Mouse (Mus musculus): ENCODE results near the gene Gjb5.

Gene Gjb5

DNA sequence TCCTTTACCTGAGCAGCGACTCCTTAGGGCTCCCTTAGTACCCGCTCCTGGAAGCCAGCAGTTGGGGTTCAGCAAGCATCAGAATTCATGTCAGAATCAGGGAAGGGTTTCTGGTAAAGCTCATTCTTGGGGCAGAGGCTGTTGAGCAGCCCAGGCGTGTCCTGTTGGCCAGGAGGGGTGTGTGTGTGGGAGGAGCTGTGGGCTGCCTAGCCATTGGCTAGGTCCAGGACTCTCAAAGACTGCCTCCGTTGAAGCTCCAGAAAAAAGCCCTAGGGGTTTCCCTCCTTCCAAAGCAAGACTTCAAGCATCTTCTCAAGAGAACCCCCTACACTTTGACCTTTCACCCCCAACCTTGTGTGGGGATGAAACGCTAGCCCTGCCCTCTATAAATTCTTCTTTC, at the start of gene Gjb5:
Gjb5 (minus strand) TSS at position 164 of the 400 bp plus-strand sequence.
- no peak for DNase-seq (ENCODE audit: low read depth, low spot score)

DNA sequence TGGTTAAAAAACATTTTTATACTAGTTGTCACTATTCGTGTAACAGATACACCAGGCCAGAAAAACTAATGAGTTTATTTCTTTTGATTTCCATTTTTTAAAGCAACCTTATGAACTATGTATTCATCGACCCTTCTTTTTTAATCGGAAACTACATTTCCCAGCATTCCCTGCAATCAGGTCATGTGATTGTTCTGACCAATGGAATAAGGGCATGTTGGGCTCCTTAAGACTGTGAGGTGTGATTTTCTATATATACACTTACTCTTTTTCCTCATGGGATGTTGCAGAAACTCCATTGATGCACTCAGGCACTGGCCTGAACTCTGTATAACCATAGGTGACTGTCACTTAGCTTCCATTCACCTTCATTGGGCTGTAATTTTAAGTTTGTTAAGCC, 44.6 kb upstream of the Gjb5 start:
- DNase-seq (ENCODE audit: low read depth, low spot score), result no peak

DNA sequence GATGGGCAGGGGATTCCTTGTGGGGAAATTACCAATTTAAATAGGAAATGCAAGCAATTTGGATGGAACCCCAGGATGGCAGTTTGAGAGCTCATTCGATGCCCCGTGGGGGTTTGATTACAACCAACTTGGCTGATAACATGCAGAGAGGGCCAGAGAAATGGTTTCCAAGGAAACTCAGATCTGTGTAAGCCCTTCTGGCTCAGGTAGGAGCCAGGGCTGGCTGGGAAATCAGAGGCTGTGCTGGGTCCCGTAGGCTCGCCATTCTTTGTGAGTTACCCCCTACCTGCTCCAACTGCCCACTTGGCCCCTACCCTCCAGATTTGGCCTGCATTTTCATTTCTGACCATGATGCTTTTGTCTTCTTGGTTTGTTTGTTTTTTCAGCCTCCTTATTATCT, 44.2 kb upstream of the Gjb5 start:
- no peak for DNase-seq (ENCODE audit: low read depth, low spot score)

DNA sequence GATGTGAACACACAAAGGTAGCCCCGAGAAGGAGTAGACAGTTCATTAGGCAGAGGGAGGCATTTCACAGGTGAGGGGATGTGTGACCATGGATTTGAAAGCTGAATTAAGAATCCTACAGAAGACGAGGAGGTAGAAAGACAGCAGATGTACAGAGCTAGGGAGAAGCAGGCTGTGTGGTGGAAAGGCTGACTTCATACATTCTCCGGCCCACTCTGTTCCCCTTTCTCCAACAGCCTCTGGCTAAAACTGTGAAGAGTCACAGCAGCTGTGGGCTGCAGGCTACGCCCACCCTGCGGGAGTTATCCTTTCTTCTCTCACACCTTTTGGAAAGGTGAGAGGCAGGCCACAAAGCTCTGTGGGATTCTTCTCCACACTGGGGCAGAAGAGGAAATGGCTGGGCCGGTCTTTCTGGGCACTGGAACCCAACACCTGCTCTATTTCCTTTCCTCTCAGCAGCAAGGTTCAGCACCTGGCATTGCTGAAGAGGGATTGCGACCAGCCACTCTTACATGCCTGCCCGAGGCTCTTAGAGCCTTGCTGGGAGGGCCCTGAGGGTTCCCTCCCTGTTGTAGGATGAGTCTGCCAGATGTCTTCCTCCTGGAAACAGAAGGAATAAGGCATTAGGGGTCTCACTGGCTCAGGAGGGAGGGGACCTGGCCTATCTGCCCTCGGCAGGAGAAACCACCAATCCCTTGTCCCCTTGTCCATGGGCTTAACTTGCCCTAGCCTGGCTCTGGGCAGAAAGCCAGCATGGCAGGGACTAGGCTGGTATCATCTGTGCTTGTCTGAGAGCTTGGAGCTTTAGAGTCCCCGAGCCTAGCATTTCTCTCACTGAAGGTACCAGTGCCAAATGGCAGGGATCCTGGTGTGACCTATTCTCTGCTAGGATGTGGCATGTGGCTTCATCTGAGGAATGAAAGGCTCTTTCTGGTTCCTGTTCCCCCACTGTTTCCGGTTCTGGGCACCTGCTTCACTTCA, 42.5 kb upstream of the Gjb5 start:
- DNase-seq (ENCODE audit: low read depth, low spot score), result no peak

DNA sequence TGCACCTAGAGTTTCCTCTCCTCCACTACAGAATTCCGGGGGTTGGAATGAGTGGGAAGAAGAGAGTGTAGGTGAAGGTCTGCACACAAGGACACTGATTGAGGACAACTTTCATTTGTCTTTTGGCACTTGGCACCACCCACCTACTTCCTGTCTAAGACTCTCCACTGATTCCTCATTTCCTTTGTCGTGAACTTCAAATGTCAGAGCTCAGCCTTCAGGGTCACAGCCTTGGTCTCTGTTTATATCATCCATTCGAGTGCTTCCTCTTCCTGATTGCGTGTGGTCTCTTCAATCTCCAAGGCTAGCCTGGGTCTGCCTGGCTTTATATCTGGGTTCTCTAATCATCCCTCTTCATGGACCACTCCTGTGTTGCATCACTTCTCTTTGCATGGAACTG, 37.6 kb upstream of the Gjb5 start:
- no peak for DNase-seq (ENCODE audit: low read depth, low spot score)

DNA sequence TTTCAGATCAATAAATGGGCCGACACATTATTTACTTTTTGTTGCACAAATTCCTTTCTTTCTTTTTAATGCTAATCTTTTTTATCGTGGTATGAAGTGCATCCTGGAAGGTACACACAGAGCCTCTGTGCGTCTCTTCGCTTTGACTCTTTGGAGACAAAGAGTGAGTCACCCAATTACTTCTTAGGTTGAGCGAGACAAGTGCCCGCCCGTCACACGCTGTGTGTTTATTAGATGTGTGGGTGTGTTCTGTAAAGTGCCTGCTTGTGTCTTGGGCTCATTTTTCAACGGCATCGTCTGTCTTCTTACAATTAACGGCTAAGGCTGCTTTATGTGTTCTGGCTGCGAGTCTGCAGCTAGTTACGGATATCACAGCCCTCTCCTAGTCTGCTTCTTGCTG, 31.7 kb upstream of the Gjb5 start:
- DNase-seq (ENCODE audit: low read depth, low spot score), result no peak

DNA sequence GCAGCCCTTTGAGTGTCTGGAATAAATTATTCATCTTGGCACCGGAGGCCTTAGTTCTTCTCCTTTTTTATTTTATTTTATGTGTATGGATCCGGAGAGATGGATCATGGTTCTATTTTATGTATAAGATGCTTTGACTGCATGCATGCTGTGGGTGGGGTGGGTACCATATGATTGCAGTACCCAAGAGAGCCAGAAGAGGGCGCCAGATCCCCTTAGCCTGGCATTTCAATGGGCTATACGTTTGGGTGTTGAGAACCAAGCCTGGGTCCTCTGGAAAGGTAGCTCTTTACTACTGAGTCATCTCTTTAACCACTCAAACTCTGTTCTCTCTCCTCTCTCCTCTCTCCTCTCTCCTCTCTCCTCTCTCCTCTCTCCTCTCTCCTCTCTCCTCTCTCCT, 19.4 kb upstream of the Gjb5 start:
- no peak for DNase-seq (ENCODE audit: low read depth, low spot score)

DNA sequence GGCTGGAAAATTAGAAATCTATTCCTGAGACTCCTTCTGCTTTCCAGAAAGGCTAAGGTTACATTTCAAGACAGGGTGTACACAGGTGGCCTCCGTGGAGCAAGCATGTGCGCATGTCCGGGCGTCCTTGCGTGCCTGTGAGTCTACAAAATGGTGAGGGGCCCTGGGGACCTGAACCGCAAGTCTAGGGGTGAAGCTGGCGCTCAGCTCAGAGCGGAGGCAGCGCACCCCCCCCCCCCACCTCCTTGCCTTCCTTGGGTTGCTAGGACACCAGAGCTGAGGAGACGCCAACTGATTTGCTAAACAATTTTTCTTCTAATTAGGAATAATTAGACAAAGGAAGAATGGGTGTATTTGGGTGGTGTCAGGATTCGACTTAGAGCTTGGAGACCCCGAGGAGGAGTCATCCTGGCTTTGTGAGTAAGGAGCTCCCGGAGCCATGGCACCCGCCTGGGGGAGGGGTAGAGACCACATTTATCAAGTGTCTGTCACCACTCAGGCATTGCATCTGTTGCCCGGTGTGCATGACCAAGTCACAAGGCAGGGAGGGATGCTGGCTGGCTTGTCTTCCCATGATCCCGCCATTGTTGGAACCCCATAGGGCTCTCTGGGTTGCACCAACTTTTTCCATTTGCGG, 17.7 kb upstream of the Gjb5 start:
- DNase-seq (ENCODE audit: low read depth, low spot score), result no peak

DNA sequence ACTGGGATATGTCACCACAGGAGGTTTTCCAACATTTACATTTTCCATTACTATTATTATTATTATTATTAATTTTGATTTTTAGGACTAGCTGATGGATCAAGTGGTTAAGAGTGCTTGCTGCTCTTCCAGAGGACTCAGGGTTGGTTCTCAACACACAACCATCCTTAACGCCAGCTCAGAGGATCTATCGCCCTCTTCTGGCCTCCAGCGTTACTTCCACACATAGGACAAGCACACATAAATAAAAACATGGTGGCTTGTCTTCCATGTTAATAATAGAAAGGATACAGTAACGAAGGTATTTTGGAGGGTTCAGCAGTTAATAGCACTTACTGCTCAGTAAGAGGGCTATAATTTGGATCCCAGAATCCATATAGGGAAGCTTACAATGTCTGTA, 16.7 kb upstream of the Gjb5 start:
- DNase-seq (ENCODE audit: low read depth, low spot score), result no peak

DNA sequence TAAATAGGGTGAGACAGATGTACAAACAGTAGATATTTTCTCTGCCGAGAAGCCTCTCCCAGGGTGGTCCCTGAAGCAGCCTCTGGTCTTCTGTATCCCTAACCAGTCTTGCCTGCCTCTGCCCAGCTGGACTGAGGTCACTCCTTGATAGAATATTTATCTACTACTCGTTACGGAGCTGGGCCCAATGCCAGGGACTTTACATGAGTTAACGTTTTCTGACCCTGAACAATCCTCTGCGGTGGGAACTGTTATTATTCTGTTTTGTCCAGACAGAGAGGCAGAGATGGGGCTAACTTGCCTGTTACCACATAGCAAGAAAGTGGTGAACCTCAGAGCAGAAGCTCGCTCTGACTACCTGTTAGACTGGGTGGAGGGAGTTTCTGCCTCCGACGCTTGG, 15.5 kb upstream of the Gjb5 start:
- DNase-seq (ENCODE audit: low read depth, low spot score), result no peak

DNA sequence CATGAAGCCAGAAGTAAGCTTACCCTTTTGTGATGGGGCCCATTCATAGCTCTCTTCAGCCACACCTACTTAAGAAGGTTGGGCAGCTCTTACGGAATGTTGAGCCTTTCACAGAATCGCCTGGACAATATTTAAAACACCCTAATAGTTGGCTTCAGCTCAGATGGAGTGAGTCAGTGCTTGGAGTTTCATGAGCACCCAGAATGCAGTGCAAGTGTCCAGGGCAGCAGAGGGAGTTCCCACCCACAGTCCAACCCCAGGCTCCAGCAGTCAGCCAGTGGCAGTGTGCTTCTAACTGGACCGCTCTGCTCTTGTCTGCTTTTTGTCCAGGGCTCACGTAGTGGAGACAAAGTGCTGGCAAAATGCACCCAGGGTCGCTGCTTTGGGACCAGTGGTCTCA, 13.6 kb upstream of the Gjb5 start:
- DNase-seq (ENCODE audit: low read depth, low spot score), result no peak

DNA sequence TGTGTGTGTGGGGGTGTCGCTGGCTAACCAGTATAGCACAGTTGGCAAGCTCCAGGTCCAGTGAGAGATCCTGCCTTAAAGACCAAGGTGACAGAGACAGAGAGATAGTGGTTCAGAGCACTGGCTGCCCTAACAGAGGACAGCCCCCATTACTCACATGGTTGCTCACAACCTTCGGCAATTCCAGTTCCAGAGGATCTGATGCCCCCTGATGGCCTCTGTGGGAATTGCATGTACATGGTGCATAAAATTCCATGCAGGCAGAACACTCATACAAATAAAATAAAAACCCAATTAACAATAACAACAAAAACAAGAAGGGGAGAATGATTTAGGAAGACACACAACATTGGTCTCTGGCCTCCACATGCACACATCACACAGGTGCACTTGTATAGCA, 12.5 kb upstream of the Gjb5 start:
- no peak for DNase-seq (ENCODE audit: low read depth, low spot score)

DNA sequence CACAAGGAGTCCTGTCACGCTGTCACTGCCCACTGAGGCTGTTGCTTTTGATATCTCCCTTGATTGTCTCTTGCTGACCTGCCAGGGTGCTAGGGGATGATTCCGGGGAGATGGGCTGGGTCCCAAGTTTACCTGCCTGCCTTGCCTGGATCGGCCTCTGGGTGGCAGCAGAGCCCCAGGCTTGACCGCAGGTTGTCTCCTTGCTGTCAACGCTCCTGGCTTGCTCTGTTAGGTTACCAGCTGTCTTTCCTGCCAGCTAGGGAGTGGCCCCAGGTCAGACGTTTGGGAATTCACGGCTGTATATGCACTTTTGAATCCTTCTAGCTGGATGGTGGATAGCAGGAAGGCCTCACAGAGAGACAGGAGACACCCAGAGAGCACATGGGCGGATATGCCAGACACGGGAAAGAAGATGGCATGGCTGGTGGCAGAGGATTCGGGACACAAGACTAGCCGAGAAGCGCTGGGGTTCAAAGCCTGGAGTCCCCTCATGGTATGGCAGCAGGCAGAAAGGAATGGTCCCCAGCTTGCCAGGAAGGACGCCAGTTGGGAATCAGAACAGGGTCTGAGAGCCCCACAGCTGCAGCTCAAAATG, 10.5 kb upstream of the Gjb5 start:
- no peak for DNase-seq (ENCODE audit: low read depth, low spot score)

DNA sequence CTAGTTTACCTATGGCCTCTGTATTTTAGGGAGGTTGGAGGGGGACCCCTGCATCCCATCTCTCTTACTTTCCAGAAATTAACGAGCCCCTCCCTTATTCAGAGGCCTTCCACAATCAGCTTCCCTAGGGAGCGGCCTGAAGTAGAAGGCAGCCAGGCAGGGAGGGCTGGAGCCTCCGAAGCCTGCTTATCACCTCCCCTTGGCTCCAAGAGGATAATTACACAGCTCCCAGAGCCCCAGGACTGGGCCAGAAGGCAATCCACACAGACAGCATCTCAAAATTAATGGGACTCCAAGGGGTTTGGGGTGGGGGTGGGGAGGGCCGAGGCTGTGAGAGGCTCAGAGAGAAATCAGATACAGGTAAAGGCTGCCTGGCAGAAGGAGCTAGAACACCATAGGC, 7.9 kb upstream of the Gjb5 start:
- DNase-seq (ENCODE audit: low read depth, low spot score), result no peak

DNA sequence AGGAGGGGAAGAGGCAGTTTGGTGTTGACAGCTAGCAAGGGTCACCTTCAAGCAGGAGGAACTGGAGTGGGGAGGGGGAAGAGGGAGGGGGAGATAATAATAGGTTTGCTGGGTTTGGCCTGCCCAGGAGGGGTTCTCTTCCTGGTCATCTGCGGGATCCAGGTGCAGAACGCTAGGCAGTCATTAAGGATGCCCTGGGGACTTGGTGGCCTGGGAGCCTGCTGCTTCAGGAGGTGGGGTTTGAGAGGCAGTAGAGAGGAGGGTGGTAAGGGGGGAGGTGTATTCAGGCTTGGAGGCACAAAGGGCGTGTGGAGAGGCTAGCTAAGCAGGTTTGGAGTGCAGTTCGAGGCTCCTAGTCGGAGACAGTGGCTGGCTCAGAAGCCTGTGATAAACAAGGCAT, 7.5 kb upstream of the Gjb5 start:
- no peak for DNase-seq (ENCODE audit: low read depth, low spot score)

DNA sequence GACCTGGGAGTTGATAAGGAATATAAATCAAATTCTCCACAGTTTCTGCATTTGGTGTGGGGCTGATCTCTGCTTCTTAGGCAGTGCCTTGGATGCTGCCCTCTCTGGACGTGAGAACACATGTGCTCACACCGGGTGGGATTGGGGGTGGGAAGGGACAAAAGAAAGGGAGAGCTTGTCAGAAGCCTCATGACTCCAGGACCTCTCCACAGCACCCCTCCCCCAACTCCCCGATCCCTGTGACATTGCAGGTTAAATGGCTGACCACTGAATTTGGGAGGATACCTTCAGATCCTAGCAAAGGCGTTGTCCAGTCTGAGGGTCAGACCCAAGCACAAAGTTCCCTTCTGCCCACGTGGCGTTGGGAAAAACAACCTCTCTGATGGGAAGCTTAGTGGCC, 6.5 kb upstream of the Gjb5 start:
- DNase-seq (ENCODE audit: low read depth, low spot score), result no peak

DNA sequence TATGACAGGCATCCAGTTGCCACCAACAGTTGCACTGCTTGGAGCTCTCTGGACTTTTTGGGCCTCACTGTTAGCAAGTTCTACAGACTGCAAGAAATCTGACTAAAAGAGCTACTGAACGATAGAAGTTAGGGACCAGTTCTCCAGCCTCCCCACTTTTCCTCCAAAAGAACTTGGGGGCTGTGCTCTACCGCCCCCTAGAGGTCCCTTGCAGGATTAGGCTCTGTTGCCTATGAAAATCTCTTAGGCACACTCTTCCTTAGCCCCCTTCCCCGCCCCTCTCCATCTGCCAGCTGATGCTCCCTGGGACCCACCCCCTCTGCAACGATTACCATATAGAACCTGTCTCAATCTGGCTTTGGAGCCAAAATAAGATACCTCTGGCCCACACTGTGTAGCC, 5.3 kb upstream of the Gjb5 start:
- no peak for DNase-seq (ENCODE audit: low read depth, low spot score)

DNA sequence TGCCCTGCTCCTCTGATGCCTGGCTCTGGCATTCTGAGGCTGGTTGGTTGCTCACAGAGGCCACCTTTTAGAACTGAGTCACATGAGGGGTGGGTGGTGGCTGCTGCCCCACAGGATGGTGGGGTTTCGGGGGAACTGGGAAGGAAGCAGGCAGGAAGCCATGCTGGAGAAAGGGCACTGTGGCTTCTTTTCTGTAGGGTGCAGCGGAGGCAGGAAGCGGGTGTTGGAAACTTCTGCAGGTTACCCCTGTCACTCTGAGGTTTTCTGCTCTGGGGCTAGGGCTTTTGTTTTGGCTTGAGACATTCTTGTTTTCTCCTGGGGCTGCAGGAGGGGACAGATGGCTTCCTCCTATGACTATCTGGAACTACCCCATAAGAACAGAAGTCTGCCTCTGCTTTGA, 4.5 kb upstream of the Gjb5 start:
- no peak for DNase-seq (ENCODE audit: low read depth, low spot score)

DNA sequence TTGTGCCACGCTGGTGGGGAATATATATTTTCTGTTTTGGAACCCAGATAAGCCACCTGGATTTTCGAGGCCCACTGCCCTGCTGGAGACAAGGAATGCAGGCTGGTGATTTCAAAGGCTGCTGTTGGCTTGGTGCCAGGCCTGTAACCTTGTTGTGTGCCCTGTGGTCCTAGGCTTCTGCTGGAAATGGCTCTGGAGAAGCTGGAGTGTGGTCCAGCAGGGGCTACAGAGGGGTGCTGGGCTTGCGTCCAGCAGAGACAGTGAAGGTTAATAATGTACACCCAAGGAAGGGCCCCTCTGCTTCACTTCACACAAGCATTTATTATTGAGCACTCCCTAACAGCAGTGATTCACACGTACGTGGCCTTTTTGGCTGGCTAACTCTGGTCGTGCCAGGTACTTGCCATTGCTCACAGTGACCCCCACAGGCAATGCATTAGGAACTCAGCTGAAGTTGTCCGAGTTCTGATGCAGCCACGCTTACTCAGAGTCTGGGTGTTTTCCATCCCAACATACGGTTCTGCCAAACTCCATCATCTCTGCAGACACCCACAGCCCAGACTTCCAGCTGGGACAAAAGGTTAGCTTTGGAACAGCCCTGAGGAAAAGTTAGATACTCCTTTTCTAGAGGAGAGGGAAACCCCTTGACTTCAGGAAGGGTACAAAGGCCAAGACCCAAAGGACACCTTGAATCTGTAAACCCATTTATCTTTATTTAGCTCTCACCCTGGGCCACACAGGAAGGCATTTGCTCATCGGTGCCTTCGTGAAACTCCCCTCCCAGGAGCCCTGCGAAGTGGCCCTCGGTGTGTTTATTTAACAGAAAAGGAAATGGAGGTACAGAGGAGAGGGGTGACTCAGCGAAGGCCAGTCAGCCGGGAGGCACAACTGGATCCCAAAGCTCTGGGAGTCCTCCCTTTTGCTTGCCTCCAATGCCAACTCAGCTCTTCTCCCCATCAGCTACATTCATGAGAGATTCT, 3.2 kb downstream of the Gjb5 start:
- DNase-seq (ENCODE audit: low read depth, low spot score), result no peak

DNA sequence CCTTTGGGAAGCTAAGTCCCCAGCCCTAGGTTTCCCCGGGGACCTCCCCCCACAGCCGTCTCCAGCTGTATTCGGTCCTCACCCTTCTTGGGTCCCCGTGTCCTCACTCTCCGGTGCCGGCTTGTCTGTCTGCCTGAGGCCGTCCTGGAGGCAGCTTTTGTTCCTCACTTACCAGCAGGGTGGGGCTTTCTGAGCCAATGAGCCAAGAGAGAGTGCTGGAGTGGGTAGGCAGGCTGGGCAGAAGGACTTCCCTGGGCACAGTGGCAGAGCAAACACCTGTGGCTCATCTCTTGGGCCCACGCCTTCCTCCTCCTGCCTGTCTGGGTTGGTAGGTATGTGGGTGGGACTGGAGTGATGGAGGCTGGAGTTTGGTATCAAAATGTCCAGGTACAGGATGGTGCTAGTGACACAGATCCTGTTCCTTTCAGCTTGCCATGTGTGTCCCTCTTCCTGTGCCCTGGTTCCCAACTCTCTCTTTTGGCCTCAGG, 4.0 kb downstream of the Gjb5 start, which contains the start of gene Gjb4:
Gjb4 (minus strand) TSS at position 131 of the 488 bp plus-strand sequence.
- DNase-seq (ENCODE audit: low read depth, low spot score), result no peak

DNA sequence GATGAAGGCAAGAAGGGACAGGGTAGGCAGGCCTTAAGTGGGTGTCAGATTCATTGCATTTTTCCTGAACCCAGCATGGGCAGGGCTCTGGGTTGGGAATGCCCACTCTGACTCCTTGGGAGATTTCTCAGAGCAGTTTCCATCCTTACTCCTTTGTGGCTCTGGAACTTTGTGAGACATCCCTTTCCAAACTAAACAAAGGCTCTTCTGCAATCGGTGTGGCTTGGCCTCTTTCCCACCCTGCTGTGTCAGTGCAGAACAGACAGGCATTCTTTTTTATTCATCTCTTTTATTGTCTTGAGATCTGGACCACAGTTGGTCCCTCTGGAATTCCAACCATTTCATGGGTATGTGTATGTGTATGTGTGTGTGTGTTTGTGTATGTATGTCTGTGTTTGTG, 5.4 kb downstream of the Gjb5 start:
- DNase-seq (ENCODE audit: low read depth, low spot score), result no peak

All from CD4-positive helper T cell, adult 2 months (primary cell).